Mouse (Mus musculus) midbrain, postnatal 0 days (tissue): Measurements from ENCODE around the gene Nav2. TPM values are rescaled to one million over a fixed set of nuclear protein-coding genes. Genes with fewer than 3 reads are reported as not detected.

Experiments
- ATAC-seq: fragments of 200-750 bp; cut with Nextera tagmentation; 2 replicates; pipeline ENCODE4 v1.8.0; 2017; ENCODE audit warnings: moderate number of reproducible peaks, mild to moderate bottlenecking, moderate TSS enrichment, moderate library complexity; ENCODE audit not compliant: low FRiP score
- DNase-seq: peaks from one replicate; pipeline ENCODE4 v3.0.0-alpha.2; 2015; ENCODE audit warnings: low spot score
- H3K27ac ChIP-seq: fragments of 300-500 bp; sonication (generic); 2 replicates; pipeline ENCODE4 v1.5.1; 2014; ENCODE audit warnings: low read depth, mild to moderate bottlenecking, low read length, mixed read lengths
- H3K27me3 ChIP-seq: fragments of 300-500 bp; sonication (generic); 2 replicates; pipeline ENCODE4 v1.6.1; 2014; ENCODE audit warnings: low read length, control low read depth, mixed read lengths; ENCODE audit not compliant: insufficient read depth
- H3K36me3 ChIP-seq: fragments of 300-500 bp; sonication (generic); 2 replicates; pipeline ENCODE4 v1.6.1; 2014; ENCODE audit warnings: low read length, control low read depth, mixed read lengths; ENCODE audit not compliant: insufficient read depth
- H3K4me1 ChIP-seq: fragments of 300-500 bp; sonication (generic); 2 replicates; pipeline ENCODE4 v1.6.1; 2014; ENCODE audit warnings: mild to moderate bottlenecking, control low read depth, antibody characterized with exemption, low read length, mixed read lengths; ENCODE audit not compliant: insufficient read depth
- H3K4me2 ChIP-seq: fragments of 300-500 bp; sonication (generic); 2 replicates; pipeline ENCODE4 v1.6.1; 2014; ENCODE audit warnings: low read depth, mild to moderate bottlenecking, low read length, mixed read lengths; ENCODE audit not compliant: poor library complexity, severe bottlenecking
- H3K4me3 ChIP-seq: fragments of 300-500 bp; sonication (generic); 2 replicates; pipeline ENCODE4 v1.5.1; 2014; ENCODE audit warnings: low read depth, mild to moderate bottlenecking, low read length, moderate library complexity
- H3K9ac ChIP-seq: fragments of 300-500 bp; sonication (generic); replicated peaks from 2 replicates; pipeline ENCODE4 v1.6.1; 2014; ENCODE audit warnings: mild to moderate bottlenecking, low read length, moderate library complexity, mixed read lengths; ENCODE audit not compliant: poor library complexity, severe bottlenecking
- H3K9me3 ChIP-seq: fragments of 300-500 bp; sonication (generic); 2 replicates; pipeline ENCODE4 v1.6.1; 2016; ENCODE audit warnings: low read length, control low read depth
- CTCF ChIP-seq: IDR thresholded peaks from 2 replicates; pipeline ENCODE4 v1.5.1; 2016; ENCODE audit warnings: antibody characterized with exemption, mild to moderate bottlenecking
- WGBS: fragments of 180-500 bp; shearing (Covaris S2); extraction: QIAGEN DNeasy Blood & Tissue Kit; methylation state at CpG from one replicate; pipeline ENCODE4 v1.1.7; 2014; 5-methylcytosine and 5-hydroxymethylcytosine counted together
- polyA plus RNA-seq: library from polyadenylated mRNA; unstranded; fragments of >200 nt; fragmentation: Nextera tagmentation; extraction: Ambion mirVana; gene quantifications from 2 replicates; pipeline ENCODE4 v1.2.1, GENCODE M21; 2015
- total RNA-seq: library from RNA; depleted of rRNA; stranded (reverse); fragments of >200 nt; gene quantifications from 2 replicates; pipeline ENCODE4 v1.2.3, GENCODE M21; 2014

Nav2 gene
- total and polyA plus RNA-seq, 2 experiments from 2014 or later: 18.3 to 53.8 TPM

- no peak overlapping the region for H3K9ac ChIP-seq
- no peak overlapping the region for H3K4me3 ChIP-seq
- DNase-seq: no peak
- no peak for TF ChIP-seq CTCF
- no peak for ATAC-seq
- no peaks in the 10 kb centered on the region for H3K27me3 ChIP-seq
- no peak overlapping the region for H3K27ac ChIP-seq
- no peak overlapping the region for H3K4me2 ChIP-seq
- no peaks in the 10 kb centered on the region for H3K9me3 ChIP-seq
- WGBS: 40% methylated on average over 10 of the region's 10 CpGs
- no peaks in the 10 kb centered on the region for H3K4me1 ChIP-seq
- peaks cover 14% of the 10 kb centered on the region; the same call in 1 of the 2 replicates for H3K36me3 ChIP-seq
These were observed 553.9 kb downstream of the Nav2 start for GRCm38 (mm10) chr7:49462328-49462811.

GRCm38 (mm10) chr7:49467861-49468260 is 559.3 kb downstream of the Nav2 start:
- H3K4me2 ChIP-seq: no peak overlapping the region
- WGBS: 57% methylated on average over 10 of the region's 10 CpGs
- H3K9ac ChIP-seq: no peak overlapping the region
- TF ChIP-seq CTCF: peak; percentile 92
- H3K4me3 ChIP-seq: no peak overlapping the region
- peaks cover 14% of the 10 kb centered on the region; the same call in 1 of the 2 replicates for H3K36me3 ChIP-seq
- peak; percentile 77 for DNase-seq
- H3K27ac ChIP-seq: no peak overlapping the region
- no peaks in the 10 kb centered on the region for H3K9me3 ChIP-seq
- H3K4me1 ChIP-seq: no peaks in the 10 kb centered on the region
- peak; percentile 82 for ATAC-seq
- no peaks in the 10 kb centered on the region for H3K27me3 ChIP-seq

- H3K9me3 ChIP-seq: no peaks in the 10 kb centered on the region
- ATAC-seq (no peak), DNase-seq (no peak)
- no peak overlapping the region for H3K4me2 ChIP-seq
- peaks cover 14% of the 10 kb centered on the region; the same call in 1 of the 2 replicates for H3K36me3 ChIP-seq
- no peaks in the 10 kb centered on the region for H3K27me3 ChIP-seq
- no peaks in the 10 kb centered on the region for H3K4me1 ChIP-seq
- TF ChIP-seq CTCF: no peak
- 83% methylated on average over 8 of the region's 8 CpGs for WGBS
- no peak overlapping the region for H3K27ac ChIP-seq
- H3K4me3 ChIP-seq: no peak overlapping the region
- no peak overlapping the region for H3K9ac ChIP-seq
These were observed 560.1 kb downstream of the Nav2 start for GRCm38 (mm10) chr7:49468492-49469205.

- Histone ChIP-seq H3K9ac (no peak overlapping the region), H3K27me3 (no peaks in the 10 kb centered on the region), H3K4me3 (no peak overlapping the region), H3K4me2 (no peak overlapping the region), H3K27ac (no peak overlapping the region), H3K4me1 (no peaks in the 10 kb centered on the region), H3K9me3 (no peaks in the 10 kb centered on the region), H3K36me3 (no peaks in the 10 kb centered on the region)
- TF ChIP-seq CTCF: peak; percentile 73
- 62% methylated on average over 3 of the region's 3 CpGs for WGBS
- no peak for ATAC-seq
- DNase-seq: peak; percentile 49
These were observed 562.8 kb downstream of the Nav2 start for GRCm38 (mm10) chr7:49471278-49471677.

GRCm38 (mm10) chr7:49475282-49475681 is 566.8 kb downstream of the Nav2 start:
- H3K4me1 ChIP-seq: no peaks in the 10 kb centered on the region
- no peaks in the 10 kb centered on the region for H3K9me3 ChIP-seq
- 90% methylated on average over 6 of the region's 6 CpGs for WGBS
- H3K9ac ChIP-seq: no peak overlapping the region
- TF ChIP-seq CTCF: no peak
- no peaks in the 10 kb centered on the region for H3K36me3 ChIP-seq
- ATAC-seq (no peak), DNase-seq (no peak)
- H3K27ac ChIP-seq: no peak overlapping the region
- H3K4me2 ChIP-seq: no peak overlapping the region
- no peaks in the 10 kb centered on the region for H3K27me3 ChIP-seq
- no peak overlapping the region for H3K4me3 ChIP-seq

- no peaks in the 10 kb centered on the region for H3K4me1 ChIP-seq
- no peaks in the 10 kb centered on the region for H3K36me3 ChIP-seq
- H3K9ac ChIP-seq: no peak overlapping the region
- no peak for DNase-seq
- H3K4me3 ChIP-seq: no peak overlapping the region
- no peaks in the 10 kb centered on the region for H3K9me3 ChIP-seq
- H3K4me2 ChIP-seq: no peak overlapping the region
- no peaks in the 10 kb centered on the region for H3K27me3 ChIP-seq
- WGBS: 95% methylated on average over 8 of the region's 8 CpGs
- no peak overlapping the region for H3K27ac ChIP-seq
- ATAC-seq: no peak
- TF ChIP-seq CTCF: no peak
These were observed 567.6 kb downstream of the Nav2 start for GRCm38 (mm10) chr7:49476163-49476562.
